Mouse (Mus musculus) small intestine, adult 2 months (tissue): ENCODE results near the gene Rcsd1.

ENCODE experiments used
- CTCF ChIP-seq: fragments of 200-500 bp; IDR thresholded peaks from 2 replicates; pipeline ENCODE4 v1.5.1; 2012; ENCODE audit warnings: low read depth, mild to moderate bottlenecking, control low read depth, inconsistent platforms, low read length, moderate library complexity, mixed read lengths; ENCODE audit not compliant: insufficient replicate concordance, insufficient read length; ENCODE audit errors: extremely low read depth
- POLR2A ChIP-seq: fragments of 200-500 bp; IDR thresholded peaks from 2 replicates; pipeline ENCODE4 v1.6.1; 2012; ENCODE audit warnings: low read depth, mild to moderate bottlenecking, control low read depth, inconsistent platforms, low read length, moderate library complexity

- TF ChIP-seq CTCF (no peak), POLR2A (no peak)
Observed at GRCm38 (mm10) chr1:165705368-165705767, 4.2 kb downstream of the Rcsd1 start.
